Mouse (Mus musculus) midbrain, postnatal 0 days (tissue): ENCODE measurements around the gene Gatc. TPM values are rescaled to one million over a fixed set of nuclear protein-coding genes. Genes with fewer than 3 reads are reported as not detected.

Experiments used
- ATAC-seq: fragments of 200-750 bp; cut with Nextera tagmentation; 2 replicates; pipeline ENCODE4 v1.8.0; 2017; ENCODE audit warnings: moderate number of reproducible peaks, mild to moderate bottlenecking, moderate TSS enrichment, moderate library complexity; ENCODE audit not compliant: low FRiP score
- DNase-seq: peaks from one replicate; pipeline ENCODE4 v3.0.0-alpha.2; 2015; ENCODE audit warnings: low spot score
- H3K27ac ChIP-seq: fragments of 300-500 bp; sonication (generic); 2 replicates; pipeline ENCODE4 v1.5.1; 2014; ENCODE audit warnings: low read depth, mild to moderate bottlenecking, low read length, mixed read lengths
- H3K27me3 ChIP-seq: fragments of 300-500 bp; sonication (generic); 2 replicates; pipeline ENCODE4 v1.6.1; 2014; ENCODE audit warnings: low read length, control low read depth, mixed read lengths; ENCODE audit not compliant: insufficient read depth
- H3K36me3 ChIP-seq: fragments of 300-500 bp; sonication (generic); 2 replicates; pipeline ENCODE4 v1.6.1; 2014; ENCODE audit warnings: low read length, control low read depth, mixed read lengths; ENCODE audit not compliant: insufficient read depth
- H3K4me1 ChIP-seq: fragments of 300-500 bp; sonication (generic); 2 replicates; pipeline ENCODE4 v1.6.1; 2014; ENCODE audit warnings: mild to moderate bottlenecking, control low read depth, antibody characterized with exemption, low read length, mixed read lengths; ENCODE audit not compliant: insufficient read depth
- H3K4me2 ChIP-seq: fragments of 300-500 bp; sonication (generic); 2 replicates; pipeline ENCODE4 v1.6.1; 2014; ENCODE audit warnings: low read depth, mild to moderate bottlenecking, low read length, mixed read lengths; ENCODE audit not compliant: poor library complexity, severe bottlenecking
- H3K4me3 ChIP-seq: fragments of 300-500 bp; sonication (generic); 2 replicates; pipeline ENCODE4 v1.5.1; 2014; ENCODE audit warnings: low read depth, mild to moderate bottlenecking, low read length, moderate library complexity
- H3K9ac ChIP-seq: fragments of 300-500 bp; sonication (generic); replicated peaks from 2 replicates; pipeline ENCODE4 v1.6.1; 2014; ENCODE audit warnings: mild to moderate bottlenecking, low read length, moderate library complexity, mixed read lengths; ENCODE audit not compliant: poor library complexity, severe bottlenecking
- H3K9me3 ChIP-seq: fragments of 300-500 bp; sonication (generic); 2 replicates; pipeline ENCODE4 v1.6.1; 2016; ENCODE audit warnings: low read length, control low read depth
- CTCF ChIP-seq: IDR thresholded peaks from 2 replicates; pipeline ENCODE4 v1.5.1; 2016; ENCODE audit warnings: antibody characterized with exemption, mild to moderate bottlenecking
- WGBS: fragments of 180-500 bp; shearing (Covaris S2); extraction: QIAGEN DNeasy Blood & Tissue Kit; methylation state at CpG from one replicate; pipeline ENCODE4 v1.1.7; 2014; 5-methylcytosine and 5-hydroxymethylcytosine counted together
- polyA plus RNA-seq: library from polyadenylated mRNA; unstranded; fragments of >200 nt; fragmentation: Nextera tagmentation; extraction: Ambion mirVana; gene quantifications from 2 replicates; pipeline ENCODE4 v1.2.1, GENCODE M21; 2015
- total RNA-seq: library from RNA; depleted of rRNA; stranded (reverse); fragments of >200 nt; gene quantifications from 2 replicates; pipeline ENCODE4 v1.2.3, GENCODE M21; 2014

Gatc gene
- total and polyA plus RNA-seq, 2 experiments from 2014 or later, result 27.8 to 42.4 TPM

GRCm38 (mm10) chr5:115358872-115359271 is 17.9 kb upstream of the Gatc start:
- DNase-seq (peak; percentile 77), ATAC-seq (no peak)
- 7% methylated on average over 12 of the region's 12 CpGs for WGBS
- no peaks in the 10 kb centered on the region for H3K4me1 ChIP-seq
- TF ChIP-seq CTCF, result peak; percentile 84
- H3K27ac ChIP-seq, result no peak overlapping the region
- no peak overlapping the region for H3K4me3 ChIP-seq
- H3K9ac ChIP-seq, result no peak overlapping the region
- no peaks in the 10 kb centered on the region for H3K27me3 ChIP-seq
- H3K9me3 ChIP-seq, result no peaks in the 10 kb centered on the region
- no peak overlapping the region for H3K4me2 ChIP-seq
- no peaks in the 10 kb centered on the region for H3K36me3 ChIP-seq

- Histone ChIP-seq H3K9me3 (no peaks in the 10 kb centered on the region), H3K36me3 (no peaks in the 10 kb centered on the region), H3K27me3 (no peaks in the 10 kb centered on the region), H3K4me2 (no peak overlapping the region), H3K27ac (no peak overlapping the region), H3K4me3 (no peak overlapping the region), H3K9ac (no peak overlapping the region), H3K4me1 (no peaks in the 10 kb centered on the region)
- DNase-seq (no peak), ATAC-seq (no peak)
- 76% methylated on average over 13 of the region's 13 CpGs for WGBS
- TF ChIP-seq CTCF, result no peak
Observed at GRCm38 (mm10) chr5:115355070-115355469, 14.1 kb upstream of the Gatc start.

DNA sequence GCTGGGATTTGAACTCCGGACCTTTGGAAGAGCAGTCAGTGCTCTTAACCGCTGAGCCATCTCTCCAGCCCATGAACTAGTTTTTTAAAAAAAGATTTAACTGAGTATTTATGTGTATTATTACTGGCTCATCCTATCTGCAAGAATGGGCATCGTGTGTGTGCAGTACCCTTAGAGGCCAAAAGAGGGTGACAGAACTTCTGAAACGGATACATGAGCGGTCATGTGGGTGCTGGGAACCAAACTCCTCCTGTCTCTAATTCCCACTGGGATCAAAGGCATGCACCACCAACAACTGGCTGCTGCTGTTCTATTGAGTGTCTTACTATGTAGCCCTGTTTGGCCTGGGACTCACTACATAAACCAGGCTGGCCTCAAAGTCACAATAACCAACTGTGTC is 10.4 kb upstream of the Gatc start:
- Histone ChIP-seq H3K27me3 (no peaks in the 10 kb centered on the region), H3K4me1 (peaks cover 4% of the 10 kb centered on the region; the same call in 1 of the 2 replicates), H3K4me2 (no peak overlapping the region), H3K36me3 (no peaks in the 10 kb centered on the region), H3K27ac (no peak overlapping the region), H3K9ac (no peak overlapping the region), H3K9me3 (no peaks in the 10 kb centered on the region), H3K4me3 (no peak overlapping the region)
- TF ChIP-seq CTCF, result 0 out of 2 replicates have a peak, but pooled peaks have one; percentile 20
- DNase-seq, result no peak
- WGBS, result 84% methylated on average over 5 of the region's 5 CpGs
- ATAC-seq, result no peak

DNA sequence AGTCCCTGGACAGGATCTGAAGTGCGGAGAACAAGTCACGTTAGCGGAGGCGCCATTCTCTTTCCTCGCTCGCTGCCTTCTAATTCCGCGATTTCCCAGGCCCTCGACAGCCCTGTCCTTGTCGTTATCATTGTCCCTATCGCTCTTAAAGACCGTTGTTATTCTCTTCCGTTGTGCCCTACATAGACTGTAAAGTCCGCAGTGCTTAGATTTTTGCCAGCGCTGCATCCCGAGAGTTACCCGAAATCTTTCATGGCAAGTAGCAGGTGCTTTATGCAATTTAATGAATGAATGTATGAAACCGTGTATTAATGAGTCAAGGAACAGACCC is 8.2 kb upstream of the Gatc start:
- Histone ChIP-seq H3K36me3 (peaks cover 12% of the 10 kb centered on the region), H3K27ac (peak overlapping the region; percentile 68), H3K27me3 (no peaks in the 10 kb centered on the region), H3K4me1 (peaks cover 4% of the 10 kb centered on the region; the same call in 1 of the 2 replicates), H3K4me3 (peak overlapping the region; percentile 85), H3K9ac (peak overlapping the region; percentile 56), H3K9me3 (no peaks in the 10 kb centered on the region), H3K4me2 (peak overlapping the region; percentile 95)
- WGBS, result under 1% methylated on average over 18 of the region's 18 CpGs
- no peak for ATAC-seq
- no peak for DNase-seq
- TF ChIP-seq CTCF, result no peak

DNA sequence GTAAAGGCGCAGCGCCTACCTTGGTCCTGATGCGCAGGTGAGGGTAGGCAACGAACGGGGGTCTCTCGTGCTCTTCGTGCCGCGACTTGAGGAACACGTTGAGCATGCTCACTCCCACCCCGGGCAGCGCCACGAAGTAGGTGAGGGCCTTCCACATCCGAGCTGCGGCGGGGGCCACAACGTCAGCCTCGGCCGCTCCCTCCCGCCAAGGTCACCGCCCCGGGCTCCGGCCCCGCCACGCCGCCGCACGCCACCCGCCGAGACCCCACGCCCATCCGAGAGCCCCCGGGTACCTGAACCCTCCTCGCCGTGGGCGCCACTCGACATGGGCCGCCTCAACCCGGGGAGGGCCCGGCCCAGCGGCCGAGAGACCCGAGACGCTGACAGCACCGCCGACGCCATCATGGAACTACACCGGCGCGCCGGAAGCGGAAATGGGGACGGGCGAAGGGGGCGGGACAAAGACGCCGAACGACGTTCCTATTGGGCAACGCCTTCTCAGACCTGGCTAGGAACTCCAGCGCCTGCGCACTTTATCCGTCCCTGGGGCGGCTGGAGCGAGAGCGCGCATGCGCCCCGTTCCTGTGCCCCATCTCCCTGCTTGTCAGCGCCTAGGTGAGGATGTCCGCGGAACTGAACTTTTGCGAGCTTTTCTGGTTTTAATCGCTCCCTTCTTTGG is 7.7 kb upstream of the Gatc start, which contains the start of gene Cox6a1:
TSS of gene Cox6a1 (minus strand) at position 436 of the 679 bp plus-strand sequence.
- under 1% methylated on average over 74 of the region's 74 CpGs for WGBS
- Histone ChIP-seq H3K27ac (peak within 1 kb of the TSS; percentile 68), H3K9ac (peak within 1 kb of the TSS; percentile 79), H3K4me3 (peak within 1 kb of the TSS; percentile 85), H3K4me1 (peaks cover 4% of the 10 kb centered on the region; the same call in 1 of the 2 replicates), H3K36me3 (peaks cover 17% of the 10 kb centered on the region), H3K4me2 (peak within 1 kb of the TSS; percentile 95), H3K27me3 (no peaks in the 10 kb centered on the region), H3K9me3 (no peaks in the 10 kb centered on the region)
- ATAC-seq (peak; percentile 93), DNase-seq (peak; percentile 100)
- TF ChIP-seq CTCF, result peak; percentile 55

- TF ChIP-seq CTCF, result peak; percentile 84
- ATAC-seq (no peak), DNase-seq (peak; percentile 82)
- Histone ChIP-seq H3K27me3 (no peaks in the 10 kb centered on the region), H3K36me3 (peaks cover 28% of the 10 kb centered on the region), H3K9me3 (no peaks in the 10 kb centered on the region), H3K4me1 (peaks cover 4% of the 10 kb centered on the region; the same call in 1 of the 2 replicates), H3K4me2 (peak overlapping the region; percentile 95), H3K27ac (no peak overlapping the region), H3K9ac (no peak overlapping the region), H3K4me3 (peak overlapping the region; percentile 85)
- WGBS, result 1% methylated on average over 5 of the region's 5 CpGs
Observed at GRCm38 (mm10) chr5:115347564-115347963, 6.6 kb upstream of the Gatc start.
